Mouse (Mus musculus): ENCODE data around the gene Zfyve21. TPM values are rescaled to one million over a fixed set of nuclear protein-coding genes. Genes with fewer than 3 reads are reported as not detected.

Gene Zfyve21
- polyA plus RNA-seq (2012; rRNA removed; ENCODE audit: low replicate concordance) = 89.7 and 108 TPM in 2 replicates

DNA sequence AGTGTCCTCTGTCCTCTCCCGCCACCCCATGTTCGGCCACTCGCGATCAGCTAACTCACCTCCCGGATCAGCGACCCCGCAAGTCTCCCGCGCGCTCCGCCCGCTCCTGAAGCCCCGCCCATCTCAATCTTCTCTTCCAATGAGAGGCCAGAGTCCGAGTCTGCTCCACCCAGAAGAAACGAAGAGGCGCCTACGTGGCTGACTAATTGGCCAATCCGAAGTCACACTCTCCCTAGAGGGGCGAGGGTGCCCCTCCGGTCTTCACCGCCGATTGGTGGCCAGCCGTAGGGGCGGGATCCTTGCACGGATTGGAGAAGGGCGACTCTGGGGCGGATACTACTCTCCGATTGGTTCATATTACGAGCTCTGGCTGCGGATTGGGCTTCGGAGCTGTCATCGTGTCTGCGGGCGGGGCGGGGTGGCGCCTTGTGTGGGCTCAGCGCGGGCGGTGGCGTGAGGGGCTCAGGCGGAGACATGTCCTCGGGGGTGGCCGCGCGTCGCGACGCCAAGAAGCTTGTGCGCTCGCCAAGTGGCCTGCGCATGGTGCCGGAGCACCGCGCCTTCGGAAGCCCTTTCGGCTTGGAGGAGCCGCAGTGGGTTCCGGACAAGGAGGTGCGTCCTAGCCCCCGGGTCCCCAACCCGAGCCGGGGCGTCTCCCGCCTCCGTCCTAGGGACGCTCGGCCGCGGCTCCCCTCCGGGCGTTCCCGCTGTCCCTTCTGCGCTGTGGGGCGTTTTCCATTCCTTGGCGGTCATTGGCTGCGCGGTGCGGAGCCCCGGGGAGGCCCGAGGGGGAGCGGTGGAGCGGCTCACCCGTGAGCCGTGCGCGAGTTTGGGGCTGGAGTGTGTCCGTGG, at the start of gene Zfyve21, which contains the start of gene Xrcc3:
TSS of gene Zfyve21 (plus strand) at position 405 of the 852 bp plus-strand sequence.
TSS of gene Xrcc3 (minus strand) at position 108 of the 852 bp plus-strand sequence.

Other genes with a start within 250 kb of the Zfyve21 start
- gene Mark3, start 239.6 kb upstream of the Zfyve21 start, polyA plus RNA-seq (2012; rRNA removed; ENCODE audit: low replicate concordance) = 31.0 and 40.9 TPM in 2 replicates
- gene Ckb, start 141.8 kb upstream of the Zfyve21 start, polyA plus RNA-seq (2012; rRNA removed; ENCODE audit: low replicate concordance) = 198 and 1,175 TPM in 2 replicates
- 32.3 and 59.8 TPM in 2 replicates for gene Trmt61a, start 136.1 kb upstream of the Zfyve21 start, polyA plus RNA-seq (2012; rRNA removed; ENCODE audit: low replicate concordance)
- gene Bag5, start 100.9 kb upstream of the Zfyve21 start, polyA plus RNA-seq (2012; rRNA removed; ENCODE audit: low replicate concordance) = 13.9 and 20.3 TPM in 2 replicates
- gene Apopt1, start 100.9 kb upstream of the Zfyve21 start, polyA plus RNA-seq (2012; rRNA removed; ENCODE audit: low replicate concordance) = 47.9 and 54.2 TPM in 2 replicates
- 58.9 and 93.0 TPM in 2 replicates for gene Klc1, start 55.3 kb upstream of the Zfyve21 start, polyA plus RNA-seq (2012; rRNA removed; ENCODE audit: low replicate concordance)
- gene Xrcc3, start 297 bp upstream of the Zfyve21 start, polyA plus RNA-seq (2012; rRNA removed; ENCODE audit: low replicate concordance) = 11.1 and 16.7 TPM in 2 replicates
- gene Ppp1r13b, start 93.9 kb downstream of the Zfyve21 start, polyA plus RNA-seq (2012; rRNA removed; ENCODE audit: low replicate concordance) = 16.9 and 28.2 TPM in 2 replicates
- gene Atp5mpl, start 152.8 kb downstream of the Zfyve21 start, polyA plus RNA-seq (2012; rRNA removed; ENCODE audit: low replicate concordance) = 65.9 and 81.2 TPM in 2 replicates
- gene Tdrd9, start 157.4 kb downstream of the Zfyve21 start, polyA plus RNA-seq (2012; rRNA removed; ENCODE audit: low replicate concordance) = 0.04 TPM in 1 of 2 replicates, not detected in the other
- not detected in 2 replicates for gene Rd3l, start 167.1 kb downstream of the Zfyve21 start, polyA plus RNA-seq (2012; rRNA removed; ENCODE audit: low replicate concordance)

Measured in subcutaneous adipose tissue, adult 2 months (tissue).